Mouse (Mus musculus) hindbrain, embryonic 16.5 days (tissue): ENCODE data around the gene Lrrc42. TPM values are rescaled to one million over a fixed set of nuclear protein-coding genes. Genes with fewer than 3 reads are reported as not detected.

Experiments used
- ATAC-seq: fragments of 200-750 bp; cut with Nextera tagmentation; 2 replicates; pipeline ENCODE4 v1.8.0; 2017; ENCODE audit warnings: moderate TSS enrichment, moderate library complexity
- H3K27ac ChIP-seq: fragments of 300-500 bp; sonication (generic); 2 replicates; pipeline ENCODE4 v1.5.1; 2014; ENCODE audit warnings: low read depth, mild to moderate bottlenecking, control low read depth, low read length, moderate library complexity
- H3K27me3 ChIP-seq: fragments of 300-500 bp; sonication (generic); replicated peaks from 2 replicates; pipeline ENCODE4 v1.6.1; 2014; ENCODE audit warnings: low read length; ENCODE audit not compliant: control insufficient read depth, insufficient read depth
- H3K36me3 ChIP-seq: fragments of 300-500 bp; sonication (generic); 2 replicates; pipeline ENCODE4 v1.6.1; 2014; ENCODE audit warnings: mild to moderate bottlenecking, low read length, moderate library complexity, mixed read lengths; ENCODE audit not compliant: control insufficient read depth, insufficient read depth
- H3K4me1 ChIP-seq: fragments of 300-500 bp; sonication (generic); 2 replicates; pipeline ENCODE4 v1.6.1; 2014; ENCODE audit warnings: low read depth, low read length; ENCODE audit not compliant: control insufficient read depth, insufficient read depth
- H3K4me2 ChIP-seq: fragments of 300-500 bp; sonication (generic); 2 replicates; pipeline ENCODE4 v1.6.1; 2014; ENCODE audit warnings: mild to moderate bottlenecking, low read length, control low read depth, moderate library complexity
- H3K4me3 ChIP-seq: fragments of 300-500 bp; sonication (generic); 2 replicates; pipeline ENCODE4 v1.5.1; 2014; ENCODE audit warnings: mild to moderate bottlenecking, low read length, control low read depth, moderate library complexity
- H3K9ac ChIP-seq: fragments of 300-500 bp; sonication (generic); 2 replicates; pipeline ENCODE4 v1.6.1; 2014; ENCODE audit warnings: low read depth, mild to moderate bottlenecking, control low read depth, low read length, moderate library complexity
- H3K9me3 ChIP-seq: fragments of 300-500 bp; sonication (generic); 2 replicates; pipeline ENCODE4 v1.6.1; 2014; ENCODE audit warnings: mild to moderate bottlenecking, low read length, moderate library complexity; ENCODE audit not compliant: control insufficient read depth
- WGBS: fragments of 180-500 bp; shearing (Covaris S2); extraction: QIAGEN DNeasy Blood & Tissue Kit; methylation state at CpG from one replicate; pipeline ENCODE4 v1.1.7; 2014; 5-methylcytosine and 5-hydroxymethylcytosine counted together
- polyA plus RNA-seq: library from polyadenylated mRNA; unstranded; fragments of >200 nt; fragmentation: Nextera tagmentation; extraction: Ambion mirVana; gene quantifications from 2 replicates; pipeline ENCODE4 v1.2.1, GENCODE M21; 2015

Gene Lrrc42
- polyA plus RNA-seq, 1 experiment from 2014 or later: 54.7 TPM

DNA sequence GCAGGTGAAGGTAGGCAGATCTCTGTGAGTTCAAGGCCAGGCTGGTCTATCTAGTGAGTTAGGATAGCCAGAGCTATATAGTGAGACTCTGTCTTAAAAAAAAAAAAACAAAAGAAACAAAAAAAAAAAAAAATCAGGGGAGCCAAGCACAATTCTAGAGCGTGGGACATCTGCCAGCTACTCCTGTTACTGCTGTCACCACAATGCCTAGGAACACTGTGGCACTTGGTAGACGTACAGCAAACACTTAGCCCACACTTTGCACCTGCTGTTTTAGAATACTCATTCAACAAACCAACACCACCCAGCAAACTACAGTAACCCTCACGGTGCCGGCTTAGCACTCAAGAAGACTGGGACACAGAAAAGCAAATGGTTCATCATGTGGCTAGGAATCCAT lies 41.9 kb downstream of the Lrrc42 start:
- Histone ChIP-seq H3K36me3 (peaks cover 2% of the 10 kb centered on the region; the same call in 1 of the 2 replicates), H3K27ac (no peak overlapping the region), H3K27me3 (no peaks in the 10 kb centered on the region), H3K9me3 (no peaks in the 10 kb centered on the region), H3K9ac (no peak overlapping the region; the same call in 1 of the 2 replicates), H3K4me3 (no peak overlapping the region), H3K4me2 (no peak overlapping the region), H3K4me1 (no peaks in the 10 kb centered on the region)
- 57% methylated on average over 4 of the region's 4 CpGs for WGBS
- no peak for ATAC-seq

DNA sequence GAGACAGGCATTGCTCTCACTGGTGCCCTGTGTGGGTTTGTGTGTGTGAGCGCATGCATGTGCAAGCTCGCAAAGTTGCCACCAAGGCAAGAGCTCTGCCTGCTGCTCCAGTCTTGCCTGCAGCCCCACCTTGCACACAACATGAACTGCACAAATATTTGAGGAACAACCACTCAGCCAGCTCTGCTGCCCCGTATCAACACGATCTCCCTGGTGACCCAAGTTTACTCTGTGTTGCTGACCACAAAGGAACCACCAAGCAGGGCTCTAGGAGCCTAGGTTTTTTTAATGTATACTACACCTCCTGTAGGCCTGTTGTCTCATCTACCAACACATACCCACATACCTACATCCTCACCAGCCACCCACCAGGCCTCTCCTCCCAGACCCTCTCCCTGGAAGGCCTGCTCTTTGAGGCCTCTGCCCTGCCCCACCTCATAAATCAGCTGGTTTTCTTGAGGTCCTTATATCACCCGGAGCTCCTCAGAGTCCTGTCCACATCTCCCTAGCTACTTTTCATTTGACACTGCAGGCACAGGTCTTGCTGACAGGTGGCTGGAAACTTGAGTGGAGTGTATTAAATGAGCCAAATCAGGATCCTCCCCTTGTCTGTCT lies 42.7 kb downstream of the Lrrc42 start:
- no peak overlapping the region for H3K9ac ChIP-seq
- H3K4me2 ChIP-seq: no peak overlapping the region
- H3K27ac ChIP-seq: no peak overlapping the region
- no peak overlapping the region for H3K4me3 ChIP-seq
- H3K4me1 ChIP-seq: no peaks in the 10 kb centered on the region
- ATAC-seq: no peak
- WGBS: 88% methylated on average over 5 of the region's 5 CpGs
- H3K36me3 ChIP-seq: peaks cover 4% of the 10 kb centered on the region; the same call in 1 of the 2 replicates
- H3K27me3 ChIP-seq: no peaks in the 10 kb centered on the region
- H3K9me3 ChIP-seq: no peaks in the 10 kb centered on the region

- no peaks in the 10 kb centered on the region for H3K27me3 ChIP-seq
- no peak for ATAC-seq
- WGBS: 94% methylated on average over 3 of the region's 3 CpGs
- H3K36me3 ChIP-seq: peaks cover 7% of the 10 kb centered on the region
- H3K4me3 ChIP-seq: no peak within 1 kb of the TSS
- no peak within 1 kb of the TSS for H3K27ac ChIP-seq
- H3K4me2 ChIP-seq: no peak within 1 kb of the TSS
- H3K4me1 ChIP-seq: no peaks in the 10 kb centered on the region
- H3K9me3 ChIP-seq: no peaks in the 10 kb centered on the region
- H3K9ac ChIP-seq: no peak within 1 kb of the TSS
Measured at GRCm38 (mm10) chr4:107208880-107209279, 44.5 kb downstream of the Lrrc42 start, which contains the start of gene Ldlrad1. Gene Ldlrad1 (plus strand): TSS chr4:107209180.

DNA sequence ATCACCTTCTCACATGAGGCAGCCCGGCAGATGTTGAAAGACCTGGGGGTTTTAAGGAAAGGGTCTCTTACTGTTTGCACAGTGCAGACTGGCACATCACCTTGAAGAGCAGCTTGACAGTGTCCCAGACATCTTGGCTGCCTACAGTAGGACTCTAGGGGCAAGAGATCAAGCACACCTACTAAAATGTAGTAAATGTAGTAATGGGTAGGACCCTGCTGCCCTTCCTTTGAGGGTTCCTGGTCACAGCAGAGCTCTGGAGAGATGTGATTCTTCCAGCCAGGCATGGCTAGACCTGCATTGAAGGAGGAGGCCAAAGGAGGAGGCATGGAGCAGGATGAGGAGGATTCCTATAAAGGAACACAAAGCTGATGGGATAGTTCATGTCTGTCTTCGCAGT lies 46.3 kb downstream of the Lrrc42 start:
- Histone ChIP-seq H3K4me3 (no peak overlapping the region), H3K9me3 (no peaks in the 10 kb centered on the region), H3K27ac (no peak overlapping the region), H3K4me2 (no peak overlapping the region), H3K9ac (no peak overlapping the region), H3K4me1 (no peaks in the 10 kb centered on the region), H3K27me3 (no peaks in the 10 kb centered on the region), H3K36me3 (peaks cover 17% of the 10 kb centered on the region)
- no peak for ATAC-seq
- 98% methylated on average over 2 of the region's 2 CpGs for WGBS

GRCm38 (mm10) chr4:107203001-107203400 lies 50.3 kb downstream of the Lrrc42 start:
- no peak for ATAC-seq
- 90% methylated on average over 7 of the region's 7 CpGs for WGBS
- Histone ChIP-seq H3K4me2 (no peak overlapping the region), H3K27ac (no peak overlapping the region), H3K9me3 (no peaks in the 10 kb centered on the region), H3K4me1 (no peaks in the 10 kb centered on the region), H3K4me3 (no peak overlapping the region), H3K27me3 (no peaks in the 10 kb centered on the region), H3K9ac (no peak overlapping the region), H3K36me3 (peaks cover 42% of the 10 kb centered on the region)

GRCm38 (mm10) chr4:107201779-107202178 lies 51.6 kb downstream of the Lrrc42 start:
- 96% methylated on average over 3 of the region's 3 CpGs for WGBS
- Histone ChIP-seq H3K4me1 (no peaks in the 10 kb centered on the region), H3K27ac (no peak overlapping the region), H3K9me3 (no peaks in the 10 kb centered on the region), H3K36me3 (peaks cover 45% of the 10 kb centered on the region), H3K4me3 (no peak overlapping the region), H3K27me3 (no peaks in the 10 kb centered on the region), H3K4me2 (no peak overlapping the region), H3K9ac (no peak overlapping the region)
- no peak for ATAC-seq

DNA sequence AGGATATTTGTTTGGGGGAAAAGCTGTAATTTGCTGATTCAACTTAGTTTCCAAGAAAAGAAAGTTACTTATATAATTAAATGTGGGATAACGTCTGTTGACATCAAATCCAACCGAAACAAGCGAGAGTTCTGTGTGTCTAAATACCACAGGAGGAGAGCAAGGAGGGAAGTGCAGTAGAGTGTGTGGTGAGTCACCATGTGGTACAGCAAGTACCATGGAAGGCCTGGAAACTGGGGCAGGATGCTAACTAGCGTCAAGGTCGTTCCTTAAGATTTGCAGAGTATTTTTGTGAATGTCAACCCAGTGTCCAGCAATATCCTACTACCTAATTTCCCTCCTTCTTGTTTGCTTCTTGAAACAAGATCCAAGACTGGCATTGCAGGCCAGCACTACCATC lies 55.3 kb downstream of the Lrrc42 start:
- no peak overlapping the region for H3K9ac ChIP-seq
- 96% methylated on average over 5 of the region's 5 CpGs for WGBS
- no peak for ATAC-seq
- peaks cover 56% of the 10 kb centered on the region for H3K36me3 ChIP-seq
- H3K4me1 ChIP-seq: no peaks in the 10 kb centered on the region
- H3K27me3 ChIP-seq: no peaks in the 10 kb centered on the region
- no peak overlapping the region for H3K4me2 ChIP-seq
- H3K4me3 ChIP-seq: no peak overlapping the region
- H3K9me3 ChIP-seq: no peaks in the 10 kb centered on the region
- no peak overlapping the region for H3K27ac ChIP-seq

- ATAC-seq: no peak
- H3K9me3 ChIP-seq: no peaks in the 10 kb centered on the region
- H3K27me3 ChIP-seq: no peaks in the 10 kb centered on the region
- H3K4me3 ChIP-seq: no peak overlapping the region
- no peak overlapping the region for H3K9ac ChIP-seq
- peaks cover 45% of the 10 kb centered on the region for H3K36me3 ChIP-seq
- H3K4me2 ChIP-seq: no peak overlapping the region
- no peak overlapping the region for H3K27ac ChIP-seq
- WGBS: 98% methylated on average over 2 of the region's 2 CpGs
- no peaks in the 10 kb centered on the region for H3K4me1 ChIP-seq
Measured at GRCm38 (mm10) chr4:107196454-107196853, 56.9 kb downstream of the Lrrc42 start.

- Histone ChIP-seq H3K9me3 (no peaks in the 10 kb centered on the region), H3K4me3 (no peak overlapping the region), H3K4me2 (no peak overlapping the region), H3K36me3 (peaks cover 38% of the 10 kb centered on the region), H3K27me3 (no peaks in the 10 kb centered on the region), H3K27ac (no peak overlapping the region), H3K9ac (no peak overlapping the region), H3K4me1 (no peaks in the 10 kb centered on the region)
- ATAC-seq: no peak
- WGBS: 95% methylated on average over 3 of the region's 3 CpGs
Measured at GRCm38 (mm10) chr4:107193841-107194240, 59.5 kb downstream of the Lrrc42 start.
